Mouse (Mus musculus) left cerebral cortex, postnatal 25 days (tissue): ENCODE results near the gene Pecr. TPM values are rescaled to one million over a fixed set of nuclear protein-coding genes. Genes with fewer than 3 reads are reported as not detected.

ENCODE experiments used
- DNase-seq, 2 experiments: peaks; one replicate each; pipeline ENCODE4 v3.0.0; 2022; ENCODE audit warnings: low spot score in 2 of 2, mixed read lengths in 1 of 2
- intact Hi-C: fragments of 180-260 bp; cut with DNase I; formaldehyde crosslinking; loops from one replicate; pipeline ENCODE4 v1.15.1; 2025
- total RNA-seq, 2 experiments: library from RNA; stranded (reverse); gene quantifications; 2 replicates each; pipeline ENCODE4 v1.2.3; 2021

Pecr gene
- total RNA-seq, 2 experiments from 2014 or later = 3.3 to 4.1 TPM

- DNase-seq = peak; percentile 58 to 61
- intact Hi-C loops = no loop called here
These were observed 72.1 kb downstream of the Pecr start, which contains the start of gene Mreg for GRCm38 (mm10) chr1:72211701-72212699. Mreg (minus strand) TSS chr1:72212307.

DNA sequence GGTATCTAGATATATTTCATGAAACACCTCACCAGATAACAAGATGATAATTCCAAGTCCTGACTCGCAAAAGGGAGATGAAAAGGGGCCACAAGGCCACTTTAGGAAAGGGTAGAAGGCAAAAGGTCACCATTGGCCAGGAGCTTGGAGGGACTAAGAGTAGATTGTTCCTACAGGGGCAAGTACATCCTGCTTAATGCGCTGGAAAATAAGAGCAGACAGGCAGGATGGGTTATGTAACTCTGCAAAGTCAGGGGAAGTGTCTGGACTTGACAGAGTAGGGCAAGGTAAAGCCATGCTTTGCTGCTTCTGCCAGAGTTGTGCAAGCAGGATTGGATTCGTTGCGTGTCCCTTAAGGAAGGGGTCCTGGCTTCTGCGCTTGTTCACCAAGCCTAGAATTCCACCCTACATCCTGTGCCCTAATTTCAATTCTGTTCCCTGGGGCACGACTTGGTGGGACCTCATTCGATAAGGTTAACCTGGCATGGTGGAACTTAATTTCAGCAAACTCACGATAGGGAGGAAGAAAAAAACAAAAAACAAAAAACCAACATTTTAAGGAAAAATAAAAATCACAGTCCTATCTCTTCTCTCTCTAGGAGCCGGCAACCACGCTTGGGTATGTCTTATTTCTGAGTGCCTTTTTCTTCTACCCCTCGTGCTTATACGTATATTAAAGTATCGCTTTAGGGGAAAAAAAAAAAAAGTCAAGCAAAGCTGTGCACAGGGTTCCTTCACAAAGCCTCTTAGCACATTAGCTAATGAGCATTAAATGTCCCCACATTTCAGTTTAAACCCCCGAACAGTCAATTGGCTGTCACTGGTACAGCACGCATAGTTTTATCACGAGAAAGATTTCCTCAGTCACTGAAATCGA, 73.1 kb downstream of the Pecr start:
- intact Hi-C loops = no loop called here
- DNase-seq = no peak

Other genes starting within 250 kb of the Pecr start
- gene Mreg, start 72.0 kb downstream of the Pecr start, total RNA-seq = 1 to 10 TPM; 3.5 to 4.6 TPM
- 10 to 100 TPM; 21.4 to 25.3 TPM for gene Tmem169, start 55 bp upstream of the Pecr start, total RNA-seq
- gene Xrcc5, start 23.1 kb upstream of the Pecr start, total RNA-seq = 10 to 100 TPM; 12.7 to 15.2 TPM